Mouse (Mus musculus): Measurements from ENCODE around the gene Ubr7. TPM values are rescaled to one million over a fixed set of nuclear protein-coding genes. Genes with fewer than 3 reads are reported as not detected.

Gene Ubr7
- polyA plus RNA-seq, 1 experiment from 2014 or later, result 68.4 TPM

GRCm38 (mm10) chr12:102722451-102722850 is 35.3 kb upstream of the Ubr7 start:
- H3K4me3 ChIP-seq (ENCODE audit: low read depth, low read length), result no peak overlapping the region
- WGBS, result 62% methylated on average over 11 of the region's 11 CpGs
- no peaks in the 10 kb centered on the region for H3K27me3 ChIP-seq (ENCODE audit: control insufficient read depth, insufficient read depth, low read length)
- H3K27ac ChIP-seq (ENCODE audit: low read depth, low read length), result no peak overlapping the region
- no peak overlapping the region for H3K9ac ChIP-seq (ENCODE audit: low read length)
- H3K4me2 ChIP-seq (ENCODE audit: low read depth), result no peak overlapping the region
- no peak for DNase-seq (ENCODE audit: low spot score)
- no peaks in the 10 kb centered on the region for H3K4me1 ChIP-seq (ENCODE audit: control insufficient read depth, insufficient read depth, low read length)
- ATAC-seq (ENCODE audit: insufficient read depth, low FRiP score, low TSS enrichment), result no peak
- no peaks in the 10 kb centered on the region for H3K9me3 ChIP-seq (ENCODE audit: control insufficient read depth, low read length)
- H3K36me3 ChIP-seq (ENCODE audit: control insufficient read depth, insufficient read depth, low read length), result no peaks in the 10 kb centered on the region

- no peaks in the 10 kb centered on the region for H3K4me1 ChIP-seq (ENCODE audit: control insufficient read depth, insufficient read depth, low read length)
- H3K4me2 ChIP-seq (ENCODE audit: low read depth), result no peak overlapping the region
- no peaks in the 10 kb centered on the region for H3K36me3 ChIP-seq (ENCODE audit: control insufficient read depth, insufficient read depth, low read length)
- H3K4me3 ChIP-seq (ENCODE audit: low read depth, low read length), result no peak overlapping the region
- no peaks in the 10 kb centered on the region for H3K9me3 ChIP-seq (ENCODE audit: control insufficient read depth, low read length)
- ATAC-seq (ENCODE audit: insufficient read depth, low FRiP score, low TSS enrichment), result no peak
- 72% methylated on average over 8 of the region's 8 CpGs for WGBS
- no peak for DNase-seq (ENCODE audit: low spot score)
- no peak overlapping the region for H3K27ac ChIP-seq (ENCODE audit: low read depth, low read length)
- H3K27me3 ChIP-seq (ENCODE audit: control insufficient read depth, insufficient read depth, low read length), result no peaks in the 10 kb centered on the region
- no peak overlapping the region for H3K9ac ChIP-seq (ENCODE audit: low read length)
Observed at GRCm38 (mm10) chr12:102722966-102723365, 34.8 kb upstream of the Ubr7 start.

GRCm38 (mm10) chr12:102723861-102724260 is 33.9 kb upstream of the Ubr7 start:
- Histone ChIP-seq H3K4me3 (ENCODE audit: low read depth, low read length) (no peak overlapping the region), H3K4me2 (ENCODE audit: low read depth) (no peak overlapping the region), H3K9me3 (ENCODE audit: control insufficient read depth, low read length) (no peaks in the 10 kb centered on the region), H3K4me1 (ENCODE audit: control insufficient read depth, insufficient read depth, low read length) (no peaks in the 10 kb centered on the region), H3K27me3 (ENCODE audit: control insufficient read depth, insufficient read depth, low read length) (no peaks in the 10 kb centered on the region), H3K9ac (ENCODE audit: low read length) (no peak overlapping the region), H3K27ac (ENCODE audit: low read depth, low read length) (no peak overlapping the region), H3K36me3 (ENCODE audit: control insufficient read depth, insufficient read depth, low read length) (no peaks in the 10 kb centered on the region)
- DNase-seq (ENCODE audit: low spot score) (no peak), ATAC-seq (ENCODE audit: insufficient read depth, low FRiP score, low TSS enrichment) (no peak)
- WGBS, result 75% methylated on average over 6 of the region's 6 CpGs

GRCm38 (mm10) chr12:102725146-102725545 is 32.6 kb upstream of the Ubr7 start:
- H3K27me3 ChIP-seq (ENCODE audit: control insufficient read depth, insufficient read depth, low read length), result no peaks in the 10 kb centered on the region
- H3K4me2 ChIP-seq (ENCODE audit: low read depth), result no peak overlapping the region
- no peaks in the 10 kb centered on the region for H3K36me3 ChIP-seq (ENCODE audit: control insufficient read depth, insufficient read depth, low read length)
- DNase-seq (ENCODE audit: low spot score), result no peak
- 96% methylated on average over 6 of the region's 6 CpGs for WGBS
- no peak overlapping the region for H3K9ac ChIP-seq (ENCODE audit: low read length)
- H3K4me3 ChIP-seq (ENCODE audit: low read depth, low read length), result no peak overlapping the region
- H3K9me3 ChIP-seq (ENCODE audit: control insufficient read depth, low read length), result no peaks in the 10 kb centered on the region
- no peak for ATAC-seq (ENCODE audit: insufficient read depth, low FRiP score, low TSS enrichment)
- H3K4me1 ChIP-seq (ENCODE audit: control insufficient read depth, insufficient read depth, low read length), result no peaks in the 10 kb centered on the region
- no peak overlapping the region for H3K27ac ChIP-seq (ENCODE audit: low read depth, low read length)

- DNase-seq (ENCODE audit: low spot score), result no peak
- H3K27ac ChIP-seq (ENCODE audit: low read depth, low read length), result no peak overlapping the region
- H3K9me3 ChIP-seq (ENCODE audit: control insufficient read depth, low read length), result no peaks in the 10 kb centered on the region
- ATAC-seq (ENCODE audit: insufficient read depth, low FRiP score, low TSS enrichment), result no peak
- H3K4me2 ChIP-seq (ENCODE audit: low read depth), result no peak overlapping the region
- H3K4me1 ChIP-seq (ENCODE audit: control insufficient read depth, insufficient read depth, low read length), result peaks cover 1% of the 10 kb centered on the region; the same call in 1 of the 2 replicates
- H3K36me3 ChIP-seq (ENCODE audit: control insufficient read depth, insufficient read depth, low read length), result no peaks in the 10 kb centered on the region
- H3K9ac ChIP-seq (ENCODE audit: low read length), result no peak overlapping the region
- no peak overlapping the region for H3K4me3 ChIP-seq (ENCODE audit: low read depth, low read length)
- WGBS, result 81% methylated on average over 7 of the region's 7 CpGs
- H3K27me3 ChIP-seq (ENCODE audit: control insufficient read depth, insufficient read depth, low read length), result no peaks in the 10 kb centered on the region
Observed at GRCm38 (mm10) chr12:102725761-102726175, 32.0 kb upstream of the Ubr7 start.

- Histone ChIP-seq H3K9ac (ENCODE audit: low read length) (peak overlapping the region; percentile 38), H3K27ac (ENCODE audit: low read depth, low read length) (peak overlapping the region; percentile 95), H3K4me2 (ENCODE audit: low read depth) (peak overlapping the region; percentile 41), H3K36me3 (ENCODE audit: control insufficient read depth, insufficient read depth, low read length) (no peaks in the 10 kb centered on the region), H3K4me1 (ENCODE audit: control insufficient read depth, insufficient read depth, low read length) (peaks cover 7% of the 10 kb centered on the region; the same call in 1 of the 2 replicates), H3K27me3 (ENCODE audit: control insufficient read depth, insufficient read depth, low read length) (no peaks in the 10 kb centered on the region), H3K9me3 (ENCODE audit: control insufficient read depth, low read length) (no peaks in the 10 kb centered on the region), H3K4me3 (ENCODE audit: low read depth, low read length) (peak overlapping the region; percentile 16; the same call in 1 of the 2 replicates)
- 24% methylated on average over 26 of the region's 26 CpGs for WGBS
- peak; percentile 100 for ATAC-seq (ENCODE audit: insufficient read depth, low FRiP score, low TSS enrichment)
- peak; percentile 92 for DNase-seq (ENCODE audit: low spot score)
Observed at GRCm38 (mm10) chr12:102729855-102730797, 27.6 kb upstream of the Ubr7 start.

GRCm38 (mm10) chr12:102730798-102731619 is 26.8 kb upstream of the Ubr7 start:
- Histone ChIP-seq H3K27me3 (ENCODE audit: control insufficient read depth, insufficient read depth, low read length) (no peaks in the 10 kb centered on the region), H3K9me3 (ENCODE audit: control insufficient read depth, low read length) (no peaks in the 10 kb centered on the region), H3K4me3 (ENCODE audit: low read depth, low read length) (0 out of 2 replicates have a peak overlapping the region, but pooled peaks have one; percentile 10), H3K36me3 (ENCODE audit: control insufficient read depth, insufficient read depth, low read length) (no peaks in the 10 kb centered on the region), H3K4me1 (ENCODE audit: control insufficient read depth, insufficient read depth, low read length) (peaks cover 7% of the 10 kb centered on the region; the same call in 1 of the 2 replicates), H3K27ac (ENCODE audit: low read depth, low read length) (peak overlapping the region; percentile 95), H3K4me2 (ENCODE audit: low read depth) (peak overlapping the region; percentile 41), H3K9ac (ENCODE audit: low read length) (peak overlapping the region; percentile 39)
- ATAC-seq (ENCODE audit: insufficient read depth, low FRiP score, low TSS enrichment) (peak; percentile 66), DNase-seq (ENCODE audit: low spot score) (peak; percentile 43)
- 13% methylated on average over 16 of the region's 16 CpGs for WGBS

- no peaks in the 10 kb centered on the region for H3K27me3 ChIP-seq (ENCODE audit: control insufficient read depth, insufficient read depth, low read length)
- H3K4me2 ChIP-seq (ENCODE audit: low read depth), result no peak overlapping the region
- H3K36me3 ChIP-seq (ENCODE audit: control insufficient read depth, insufficient read depth, low read length), result no peaks in the 10 kb centered on the region
- no peaks in the 10 kb centered on the region for H3K9me3 ChIP-seq (ENCODE audit: control insufficient read depth, low read length)
- ATAC-seq (ENCODE audit: insufficient read depth, low FRiP score, low TSS enrichment), result no peak
- H3K4me3 ChIP-seq (ENCODE audit: low read depth, low read length), result no peak overlapping the region
- no peak overlapping the region for H3K9ac ChIP-seq (ENCODE audit: low read length)
- peaks cover 7% of the 10 kb centered on the region; the same call in 1 of the 2 replicates for H3K4me1 ChIP-seq (ENCODE audit: control insufficient read depth, insufficient read depth, low read length)
- no peak overlapping the region for H3K27ac ChIP-seq (ENCODE audit: low read depth, low read length)
- 12% methylated on average over 4 of the region's 5 CpGs for WGBS
- DNase-seq (ENCODE audit: low spot score), result peak; percentile 80
Observed at GRCm38 (mm10) chr12:102733381-102733780, 24.4 kb upstream of the Ubr7 start.
